Mouse (Mus musculus) olfactory bulb, adult 2 months (tissue): ENCODE measurements around the gene Apba3.

Experiments
- CTCF ChIP-seq: fragments of 200-500 bp; IDR thresholded peaks from 2 replicates; pipeline ENCODE4 v1.5.1; 2012; ENCODE audit warnings: low read depth, mild to moderate bottlenecking, low read length, moderate library complexity; ENCODE audit not compliant: insufficient read depth
- POLR2A ChIP-seq: fragments of 200-500 bp; IDR thresholded peaks from 2 replicates; pipeline ENCODE4 v1.6.1; 2012; ENCODE audit warnings: mild to moderate bottlenecking, low read depth, low read length, moderate library complexity; ENCODE audit not compliant: insufficient read depth

- TF ChIP-seq CTCF (peak; percentile 66; the same call in 1 of the 2 replicates), POLR2A (no peak)
These were observed 21.8 kb downstream of the Apba3 start for GRCm38 (mm10) chr10:81288601-81289000.
